Mouse (Mus musculus) erythroblast, embryonic 14.5 days (primary cell): ENCODE results near the gene Pdzd7.

Source experiments
- GATA1 ChIP-seq: IDR thresholded peaks from 2 replicates; pipeline ENCODE4 v1.6.1; 2012; ENCODE audit warnings: low read length, inconsistent platforms, mixed read lengths
- TAL1 ChIP-seq: IDR thresholded peaks from 3 replicates; pipeline ENCODE4 v1.6.1; 2012; ENCODE audit warnings: low read length, inconsistent platforms, mixed read lengths

DNA sequence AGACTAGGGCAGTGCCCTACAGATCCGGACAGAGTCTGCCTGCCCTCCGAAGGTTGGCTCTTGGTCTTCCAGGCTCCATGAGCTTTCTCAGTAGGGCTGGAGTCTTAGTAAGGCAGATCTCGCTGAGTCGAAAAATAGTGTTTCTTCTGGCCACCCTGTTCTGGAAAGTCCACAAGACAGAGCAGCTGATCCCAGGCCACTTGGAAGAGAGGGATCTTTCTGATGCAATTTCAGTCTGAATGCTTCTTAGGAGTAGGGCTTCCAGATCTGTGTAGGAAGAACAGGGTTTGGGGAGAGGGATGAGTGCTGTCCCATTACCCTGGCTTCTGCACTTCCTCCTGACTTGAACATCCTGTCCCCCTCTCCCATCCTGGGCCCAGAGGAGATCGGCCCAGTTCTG lies at the start of gene Pdzd7:
- TF ChIP-seq GATA1 (no peak), TAL1 (no peak)
